ENCODE assay signal across 8 mouse cellular contexts in genomic region chr14:55591331-55591891, GRCm38 (mm10). TPM values are rescaled to one million over a fixed set of nuclear protein-coding genes. Genes with fewer than 3 reads are reported as not detected.
DNase-seq lines count a peak whose midpoint lies in the region; ATAC-seq and TF ChIP-seq lines count a peak whose summit lies in the region.

Rnf31 (plus strand) TSS chr14:55591708.

- DNase-seq in Patski (ENCODE audit: low read depth, low spot score) = peak; percentile 78
- DNase-seq in cerebellum, postnatal 10 days = peak; percentile 94 to 95
- peak; percentile 90 to 91 for DNase-seq in frontal cortex, postnatal 10 days (ENCODE audit: low spot score in 2 of 2)
- DNase-seq in layer of hippocampus, postnatal 14 days (ENCODE audit: low spot score in 2 of 2) = peak; percentile 87 to 96
- peak; percentile 95 for DNase-seq in lung, postnatal 14 days
- peak; percentile 97 for DNase-seq in retina, postnatal 1 day
- peak; percentile 86 to 94 for DNase-seq in urinary bladder, adult 18-20 months (ENCODE audit: low spot score in 2 of 2)

- peaks cover 27% of the 10 kb centered on the region for H3K4me1 ChIP-seq in hindbrain, embryonic 12.5 days

- peak; percentile 95 for ATAC-seq in Patski
- peak; percentile 92 for ATAC-seq in hindbrain, embryonic 12.5 days (ENCODE audit: low FRiP score)

- WGBS in hindbrain, embryonic 12.5 days = under 1% methylated on average over 33 of the region's 33 CpGs

- H3K4me3 ChIP-seq in hindbrain, embryonic 12.5 days = peak within 1 kb of the TSS; percentile 91

- peak within 1 kb of the TSS; percentile 92 for H3K9ac ChIP-seq in hindbrain, embryonic 12.5 days

- no peaks in the 10 kb centered on the region for H3K27me3 ChIP-seq in Patski
- no peaks in the 10 kb centered on the region for H3K27me3 ChIP-seq in hindbrain, embryonic 12.5 days

- POLR2A ChIA-PET in Patski (lab: Charles Lee) = interaction anchor here (1.0 to 1.5 kb wide), 4 partner anchors 12 to 35 kb away, joined by 3 to 7 read pairs (median 4); partner anchors contain the start of genes A730061H03Rik and Dcaf11

- TF ChIP-seq CTCF in Patski (IDR thresholded peaks at IDR 0.05) = no peak

- peaks cover 36% of the 10 kb centered on the region for H3K36me3 ChIP-seq in hindbrain, embryonic 12.5 days

- in situ Hi-C loops in Patski (cut with MboI; ENCODE audit: low pct_unique_long_range_greater_than_20kb) = loop anchor here (25.0 kb wide), 1 partner anchor 704 kb away; the partner anchor contains the start of genes Bcl2l2, Gm20521, Pabpn1 and Ppp1r3e

- H3K27ac ChIP-seq in hindbrain, embryonic 12.5 days = peak within 1 kb of the TSS; percentile 95

- CTCF ChIA-PET in Patski (lab: Charles Lee) = interaction anchor here (1.1 to 1.9 kb wide), 3 partner anchors 11 to 35 kb away, joined by 3 to 8 read pairs (median 4); partner anchors contain the start of gene Psme1

- peak within 1 kb of the TSS; percentile 98 for H3K4me2 ChIP-seq in hindbrain, embryonic 12.5 days (replicated peaks)

- no peaks in the 10 kb centered on the region for H3K9me3 ChIP-seq in hindbrain, embryonic 12.5 days (replicated peaks)

RNA-seq across cellular contexts. Expression of gene Rnf31, which starts in this region (rescaled TPM):
- polyA plus RNA-seq in Patski (2021) = 28.0 TPM
- 21.2 and 23.7 TPM in 2 replicates for polyA plus RNA-seq in hindbrain, embryonic 12.5 days (2016; fragmentation: Nextera tagmentation; extraction: Ambion mirVana)
- 10 to 100 TPM; 34.6 to 37.0 TPM for total RNA-seq in layer of hippocampus, postnatal 14 days (2021)

Comparison
In these comparisons a context has a peak if more than half of its experiments do, and no peak if none do; other contexts are left out.
1. Peak in every context shown above with its lines: DNase-seq, ATAC-seq, H3K4me3 ChIP-seq and H3K27ac ChIP-seq.